Mouse (Mus musculus) monocyte, adult 2 months (primary cell): ENCODE data around the gene Il12rb2.

ENCODE experiments used
- DNase-seq, 2 experiments: peaks; one replicate each; pipeline ENCODE4 v3.0.0; 2022; ENCODE audit warnings: low spot score in 2 of 2, low read depth in 1 of 2

Gene Il12rb2

DNA sequence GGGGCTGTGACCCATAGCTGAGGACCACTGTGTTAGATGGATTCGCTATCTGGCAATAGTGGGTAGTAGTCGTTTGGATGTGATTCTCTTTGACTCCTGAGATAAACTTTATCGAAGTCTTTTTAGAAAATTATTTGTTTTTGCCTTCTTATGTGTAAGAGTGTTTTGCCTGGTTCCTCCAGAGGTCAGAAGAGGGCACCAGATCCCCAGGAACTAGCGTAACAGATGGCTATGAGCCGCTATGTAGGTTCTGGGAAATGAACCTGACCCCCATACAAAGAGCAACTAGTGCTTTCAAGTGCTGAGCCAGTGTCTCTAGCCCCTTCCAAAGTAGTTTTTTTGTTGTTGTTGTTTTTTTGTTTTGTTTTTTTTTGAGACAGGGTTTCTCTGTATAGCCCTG, 79.9 kb downstream of the Il12rb2 start:
- no peak for DNase-seq

DNA sequence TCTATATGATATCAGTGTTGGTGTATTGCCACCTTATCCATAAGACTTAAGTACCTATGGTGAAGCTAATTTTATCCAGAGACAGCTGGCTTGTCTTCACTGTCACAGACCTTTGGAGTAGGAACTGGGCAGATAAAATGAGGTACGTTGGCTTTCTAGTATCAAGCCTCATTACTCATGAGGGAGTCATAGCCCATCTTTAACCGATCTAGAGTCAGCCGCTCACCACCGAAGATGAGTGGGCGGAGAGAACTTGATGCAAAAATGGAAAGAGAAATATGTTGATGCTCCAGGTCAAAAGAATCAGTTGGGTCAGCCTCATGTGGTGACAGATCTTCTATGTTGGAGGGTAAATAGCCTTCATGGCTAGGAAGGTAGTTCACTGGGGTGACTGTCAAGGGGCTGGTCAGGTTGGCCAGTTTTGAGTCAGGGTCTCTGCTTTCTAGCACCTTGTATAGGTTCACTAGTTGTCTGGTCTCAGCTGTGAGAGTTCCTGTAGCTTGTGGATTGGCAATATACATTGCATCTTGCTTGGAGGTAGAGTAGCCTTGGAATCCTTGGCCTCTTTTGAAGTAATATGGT, 83.9 kb downstream of the Il12rb2 start:
- DNase-seq, result no peak

DNA sequence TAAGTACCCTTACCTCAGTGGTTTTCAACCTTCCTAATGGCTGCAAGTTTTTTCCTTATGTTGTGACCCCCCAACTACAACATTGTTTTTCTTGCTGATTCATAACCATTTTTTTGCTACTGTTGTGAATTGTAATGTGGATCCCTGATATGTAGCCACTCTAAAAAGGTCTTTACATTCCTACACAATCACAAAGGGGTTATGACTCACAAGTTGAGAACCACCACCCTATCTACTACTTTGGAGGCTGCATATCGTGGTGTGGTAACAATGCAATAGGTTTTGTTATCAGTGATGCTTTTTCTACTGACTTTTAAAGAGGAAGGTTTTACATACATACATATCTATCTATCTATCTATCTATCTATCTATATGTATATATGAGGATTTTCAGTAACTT, 93.1 kb downstream of the Il12rb2 start:
- DNase-seq, result no peak

DNA sequence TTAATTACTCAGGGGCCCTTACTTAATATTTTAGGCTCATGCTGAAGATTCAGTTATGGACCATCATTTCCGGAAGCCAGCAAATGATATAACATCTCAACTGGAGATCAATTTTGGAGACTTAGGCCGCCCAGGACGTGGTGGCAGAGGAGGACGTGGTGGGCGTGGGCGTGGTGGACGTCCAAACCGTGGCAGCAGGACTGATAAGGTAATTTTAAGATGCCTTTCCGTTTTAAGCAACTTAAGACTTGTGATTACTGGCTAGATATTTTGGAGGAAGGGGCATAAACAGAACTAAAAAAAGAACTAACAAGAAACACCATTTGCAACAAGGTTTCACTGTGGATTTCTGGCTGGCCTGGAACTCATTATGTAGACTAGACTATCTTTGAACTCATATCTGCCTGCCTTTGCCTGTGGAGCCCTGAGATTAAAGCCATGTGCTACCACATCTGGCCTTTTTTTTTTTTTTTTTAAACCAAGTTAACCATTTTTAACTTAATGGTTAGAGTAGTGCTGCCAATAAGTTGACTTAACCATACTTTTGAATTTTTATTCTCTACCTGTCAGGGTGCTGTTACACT, 94.3 kb downstream of the Il12rb2 start:
- no peak for DNase-seq

DNA sequence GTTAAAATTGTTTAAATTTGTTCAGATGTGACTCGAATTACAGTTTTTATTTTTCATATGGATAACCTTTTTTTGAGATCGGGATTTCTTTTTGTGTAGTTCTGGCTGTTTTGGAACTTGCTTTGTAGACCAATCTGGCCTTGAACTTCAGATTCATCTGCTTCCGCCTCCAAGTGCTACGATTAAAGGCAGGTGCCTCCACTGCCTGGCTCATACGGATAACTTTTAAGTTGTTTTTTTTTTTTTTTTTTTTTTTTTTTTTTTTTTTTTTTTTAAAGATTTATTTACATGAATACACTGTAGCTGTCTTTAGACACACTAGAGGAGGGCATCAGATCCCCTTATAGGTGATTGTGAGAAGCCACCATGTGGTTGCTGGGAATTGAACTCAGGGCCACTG, 98.0 kb downstream of the Il12rb2 start:
- no peak for DNase-seq

DNA sequence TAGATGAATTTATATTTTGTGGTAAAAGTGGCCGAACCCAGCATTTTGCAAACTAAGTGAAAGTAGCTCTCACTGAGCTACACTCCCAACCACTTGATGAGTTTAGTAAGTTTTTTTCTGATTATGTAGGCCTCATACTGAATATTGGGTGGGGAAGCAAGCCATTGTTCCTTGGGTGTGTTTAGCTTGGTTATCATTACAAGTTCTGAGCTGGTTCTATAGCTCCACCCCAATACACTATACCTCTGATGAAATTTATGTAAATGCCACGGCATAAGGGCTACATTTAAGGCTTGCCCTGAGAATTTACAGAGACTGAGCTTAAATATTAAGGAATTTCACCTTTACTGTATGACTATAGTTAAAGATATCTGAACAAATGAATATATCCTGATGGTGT, 106.5 kb downstream of the Il12rb2 start:
- DNase-seq, result no peak

DNA sequence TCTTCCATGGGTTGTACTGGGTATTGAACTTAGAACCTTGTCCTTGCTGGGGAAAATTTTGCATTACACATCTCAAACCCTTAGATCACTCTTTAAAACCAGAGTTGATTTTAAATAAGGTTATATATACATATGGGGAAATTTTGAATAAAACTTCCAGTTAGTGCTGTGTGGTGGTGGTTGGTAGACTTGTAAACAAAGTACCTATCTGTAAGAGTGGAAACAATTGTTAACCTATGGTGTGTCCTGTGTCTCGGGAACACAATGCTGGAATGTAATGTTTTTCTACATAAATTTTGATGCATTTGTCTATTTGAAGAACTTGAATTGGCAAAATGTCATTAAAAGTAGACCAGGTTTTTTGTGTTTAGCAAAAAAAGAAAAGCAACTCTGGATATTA, 107.0 kb downstream of the Il12rb2 start:
- no peak for DNase-seq

DNA sequence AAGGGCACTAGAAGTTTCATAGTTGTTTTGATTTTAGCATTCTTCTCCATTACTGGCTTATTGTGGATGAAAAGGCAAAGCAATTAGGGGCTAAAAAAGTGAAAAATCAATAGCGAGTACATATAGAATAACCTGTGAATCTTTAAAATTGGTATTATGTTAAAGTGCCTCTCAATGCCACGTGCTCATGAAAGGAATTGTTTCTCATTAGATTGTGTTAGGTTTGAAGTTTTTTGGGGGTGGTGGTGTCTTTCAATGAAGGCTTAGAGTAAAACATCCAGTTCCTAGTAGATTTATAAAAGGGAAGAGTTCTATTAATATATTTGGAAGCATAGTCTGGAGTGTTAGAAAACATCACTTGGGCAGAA, 107.8 kb downstream of the Il12rb2 start:
- no peak for DNase-seq

DNA sequence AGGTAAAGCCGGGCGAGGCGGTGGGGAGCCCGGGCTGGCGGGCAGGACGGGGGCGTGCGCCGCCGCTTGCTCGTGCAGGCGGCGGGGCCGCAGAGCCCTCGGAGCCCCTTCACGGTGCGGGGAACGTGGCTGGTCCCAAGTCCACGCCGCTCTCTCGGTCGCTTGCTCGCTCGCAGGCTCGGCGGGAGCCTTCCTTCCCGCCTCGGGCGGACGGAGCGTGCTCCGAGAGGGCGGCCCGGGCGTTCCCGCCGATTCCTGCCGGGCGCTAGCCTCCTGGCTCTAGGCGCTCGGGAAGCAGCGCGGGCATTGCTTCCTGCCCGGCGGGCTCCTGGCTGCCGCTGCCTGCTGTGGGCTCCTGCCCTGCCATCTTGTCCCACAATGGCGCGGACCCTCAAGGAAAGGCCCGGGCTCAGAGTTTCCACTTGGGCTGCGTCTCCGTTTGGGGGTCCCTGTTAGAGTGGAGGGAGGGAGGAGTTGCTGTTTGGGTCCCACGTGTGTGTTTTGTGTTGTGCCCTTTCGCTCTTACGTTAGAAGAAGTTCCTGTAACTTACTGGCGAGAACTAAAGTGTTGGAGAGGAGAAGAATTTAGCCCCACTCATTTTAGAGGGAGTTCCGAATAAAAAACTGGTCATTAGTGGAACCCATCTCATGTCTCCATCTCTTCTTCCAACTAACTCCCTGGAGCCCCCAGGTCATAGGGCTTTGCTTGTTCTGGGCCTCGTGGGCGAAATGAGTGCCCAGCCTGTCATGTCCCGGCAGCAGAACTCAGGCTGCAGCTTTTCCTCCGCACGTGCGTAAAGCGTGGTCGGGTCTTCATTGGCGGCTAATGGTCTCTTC, 108.4 kb downstream of the Il12rb2 start:
- DNase-seq, result peak in 1 of 2 experiments; percentile 5

DNA sequence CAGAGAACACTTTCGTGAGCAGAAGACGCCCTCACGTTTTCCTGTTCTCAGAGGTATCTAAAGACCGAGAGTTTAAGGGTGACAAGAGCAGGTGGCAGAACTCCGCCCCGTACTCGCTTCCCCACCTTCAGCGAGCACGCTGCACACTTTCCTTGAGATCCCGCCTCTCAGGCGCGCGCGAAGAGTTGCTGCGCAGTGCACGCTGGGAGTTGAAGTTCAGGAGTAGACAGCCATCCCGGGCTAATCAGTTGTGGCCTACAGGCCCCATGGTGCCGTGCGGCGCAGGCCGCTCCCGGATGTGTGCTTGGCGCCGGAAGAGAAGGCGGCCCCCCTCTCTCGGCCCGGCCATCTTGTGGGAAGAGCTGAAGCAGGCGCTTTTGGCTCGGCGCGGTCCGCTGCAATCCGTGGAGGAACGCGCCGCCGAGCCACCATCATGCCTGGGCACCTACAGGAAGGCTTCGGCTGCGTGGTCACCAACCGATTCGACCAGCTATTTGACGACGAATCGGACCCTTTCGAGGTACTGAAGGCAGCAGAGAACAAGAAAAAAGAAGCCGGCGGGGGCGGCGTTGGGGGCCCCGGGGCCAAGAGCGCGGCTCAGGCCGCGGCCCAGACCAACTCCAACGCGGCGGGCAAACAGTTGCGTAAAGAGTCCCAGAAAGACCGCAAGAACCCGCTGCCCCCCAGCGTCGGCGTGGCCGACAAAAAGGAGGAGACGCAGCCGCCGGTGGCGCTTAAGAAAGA, 109.2 kb downstream of the Il12rb2 start:
- DNase-seq, result peak; percentile 88 to 90

DNA sequence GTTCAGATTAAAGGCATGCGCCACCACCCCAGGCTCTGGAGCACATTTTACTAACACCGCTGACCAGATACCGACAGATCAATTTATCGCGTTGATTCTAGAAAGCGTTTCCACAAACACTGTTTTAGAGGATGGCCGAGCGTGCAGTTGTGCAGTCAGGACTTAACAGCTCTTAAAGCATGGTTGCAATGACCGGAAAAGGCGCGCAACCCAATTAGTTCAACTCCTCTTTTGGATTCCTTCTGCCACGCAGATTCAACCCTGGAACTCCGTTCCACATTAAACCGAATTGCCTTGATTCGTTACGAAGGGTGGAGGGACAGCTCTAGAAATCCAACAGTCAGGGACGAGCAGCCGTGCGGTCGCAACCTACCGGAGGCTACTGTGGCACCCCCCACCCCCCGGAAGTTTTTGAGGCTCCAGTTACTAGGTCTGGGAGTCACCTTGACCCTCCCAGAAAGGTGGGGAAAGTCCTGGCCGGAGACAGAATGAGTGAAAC, 109.8 kb downstream of the Il12rb2 start:
- DNase-seq, result no peak

DNA sequence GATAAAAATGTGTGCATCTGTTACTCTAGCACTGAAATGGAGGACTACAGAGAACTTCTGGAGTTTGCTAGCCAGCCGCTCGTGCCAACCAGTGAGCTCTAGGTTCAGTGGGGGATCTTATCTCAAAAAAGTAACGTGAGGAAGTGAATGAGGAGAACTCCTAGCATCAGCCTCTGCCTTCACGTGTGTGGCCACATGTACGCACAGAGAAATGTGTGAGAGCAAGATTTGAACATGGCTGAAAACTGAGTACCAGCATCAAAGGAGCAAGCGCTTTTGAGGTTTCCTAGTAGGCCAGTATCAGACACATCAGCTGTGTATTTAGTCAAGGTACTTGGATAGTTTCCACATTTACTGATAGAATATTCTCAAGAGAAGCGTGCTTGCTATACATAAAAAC, 111.1 kb downstream of the Il12rb2 start:
- DNase-seq, result no peak

DNA sequence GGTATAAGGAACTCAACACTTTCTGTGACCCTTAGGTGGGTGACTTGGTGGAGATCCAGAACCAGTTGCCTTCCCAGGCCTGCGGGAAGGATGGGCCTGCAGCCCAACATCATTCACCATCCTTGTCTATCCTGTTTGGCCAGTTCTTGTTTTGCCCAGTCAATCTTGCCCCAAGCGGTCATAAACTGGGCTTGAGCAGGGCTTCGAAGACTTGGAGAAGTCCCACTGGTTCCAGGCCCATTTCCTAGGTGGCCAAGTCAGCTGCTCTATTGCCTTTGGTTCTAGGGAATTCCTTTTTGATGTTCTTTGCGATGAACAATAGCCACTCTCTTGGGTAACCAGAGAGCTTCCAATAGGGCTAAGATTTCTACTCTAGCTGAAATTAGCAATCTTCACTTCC, 124.9 kb downstream of the Il12rb2 start:
- no peak for DNase-seq

DNA sequence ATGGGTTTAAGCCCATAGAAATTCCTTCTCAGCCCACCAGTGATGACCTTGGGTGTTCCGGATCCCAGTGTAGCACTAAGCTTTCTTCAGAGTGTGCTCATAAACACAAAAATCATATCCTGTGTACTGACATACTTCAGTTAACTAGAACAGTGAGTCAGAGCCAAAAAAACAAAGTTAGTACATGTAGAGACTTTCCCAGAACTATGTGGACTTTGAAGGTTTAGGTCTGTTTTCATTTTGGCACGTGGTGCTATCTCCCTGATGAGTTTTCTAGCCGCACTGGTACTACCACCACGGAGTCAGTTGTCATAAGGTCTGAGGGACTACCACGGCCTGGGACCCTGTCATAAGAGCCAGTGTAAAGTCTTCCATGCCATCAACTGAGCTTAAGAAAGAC, 131.5 kb downstream of the Il12rb2 start:
- no peak for DNase-seq

DNA sequence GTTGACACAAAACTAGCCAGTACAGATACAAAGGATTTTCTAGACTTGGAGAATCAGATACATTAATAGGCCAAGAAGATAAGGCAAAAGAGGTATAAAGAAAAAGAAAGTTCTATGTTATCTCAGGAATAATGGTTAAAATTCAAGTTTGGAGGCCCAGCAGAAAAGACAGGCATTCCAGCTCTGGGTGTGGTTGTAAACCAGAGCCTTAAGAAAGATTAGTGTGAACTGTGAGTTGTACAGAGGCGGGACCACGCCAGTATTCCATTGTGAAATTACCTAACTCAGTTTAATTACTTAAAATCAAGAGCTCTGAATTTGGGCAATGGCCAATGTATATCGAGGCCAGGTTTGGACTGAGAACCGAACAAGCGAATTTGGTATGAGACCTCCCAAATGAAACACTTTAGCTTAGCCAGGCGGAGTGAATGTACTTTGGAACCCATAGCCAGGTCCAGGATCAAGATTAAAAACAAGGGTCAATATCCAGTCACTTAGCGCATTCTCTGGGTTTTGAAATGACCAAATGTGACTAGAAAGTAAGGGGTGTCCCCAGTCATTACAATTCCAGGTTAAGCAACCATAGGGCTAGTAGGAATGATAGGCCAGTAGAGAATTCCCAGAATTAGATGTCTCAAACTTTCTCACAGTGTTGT, 132.1 kb downstream of the Il12rb2 start:
- DNase-seq, result no peak
